Mouse (Mus musculus): ENCODE data around the gene Egln3. TPM values are rescaled to one million over a fixed set of nuclear protein-coding genes. Genes with fewer than 3 reads are reported as not detected.

The Egln3 gene
- total and polyA plus RNA-seq, 3 experiments, result 0.11 TPM; not detected in 2

DNA sequence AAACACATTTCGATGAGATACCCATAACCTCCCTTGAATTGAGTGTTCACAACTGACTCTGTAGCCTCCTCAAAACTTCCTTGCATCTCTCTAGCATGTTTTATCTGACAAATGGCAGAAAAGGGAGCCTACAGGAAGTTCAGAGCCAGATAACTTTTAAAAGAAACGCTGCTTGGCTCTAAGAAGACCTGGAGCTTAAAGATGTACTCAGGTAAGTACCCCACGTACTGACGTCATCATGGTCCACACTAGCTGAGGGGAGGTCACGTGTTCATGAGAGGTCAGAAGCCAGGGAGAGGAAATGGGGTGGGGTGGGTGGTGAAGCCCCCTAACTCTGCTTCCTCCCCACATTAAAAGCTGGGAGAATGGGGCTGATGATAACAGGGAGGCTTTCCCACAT, 13.0 kb upstream of the Egln3 start:
- H3K4me3 ChIP-seq (replicated peaks in 1 of 3; ENCODE audit: low read depth in 2 of 3, low read length in 2 of 3, poor library complexity in 1 of 3), result no peak overlapping the region
- H3K36me3 ChIP-seq (replicated peaks in 1 of 2; ENCODE audit: control insufficient read depth in 1 of 2, insufficient read depth in 1 of 2, low read length in 1 of 2), result no peaks in the 10 kb centered on the region
- H3K4me2 ChIP-seq (ENCODE audit: insufficient read depth, low read depth, poor library complexity, severe bottlenecking), result no peak overlapping the region
- no peaks in the 10 kb centered on the region for H3K79me2 ChIP-seq (replicated peaks; ENCODE audit: control insufficient read depth, extremely low read depth, insufficient read depth, poor library complexity, severe bottlenecking)
- no peak for DNase-seq (ENCODE audit: extremely low read depth)
- dilution Hi-C loops (cut with MboI; ENCODE audit: extremely low pct_ligation_motif_present, extremely low pct_unique_long_range_greater_than_20kb, low sequenced_read_pairs), result no loop called here
- no peak for TF ChIP-seq USF2 (conservative IDR thresholded peaks at IDR 0.05; ENCODE audit: low read depth, low read length)
- TF ChIP-seq ZKSCAN1 (IDR thresholded peaks at IDR 0.05; ENCODE audit: borderline replicate concordance, low read depth, low read length), result no peak
- no peak for TF ChIP-seq PAX5 (IDR thresholded peaks at IDR 0.05; ENCODE audit: low read length)
- TF ChIP-seq IRF4 (IDR thresholded peaks at IDR 0.05; ENCODE audit: low read depth, low read length), result no peak
- TF ChIP-seq RAD21 (IDR thresholded peaks at IDR 0.05; ENCODE audit: low read depth, low read length), result no peak
- TF ChIP-seq JUN (IDR thresholded peaks at IDR 0.05; ENCODE audit: insufficient read depth, low read depth, low read length), result no peak
- TF ChIP-seq POLR2AphosphoS2 (IDR thresholded peaks at IDR 0.05; ENCODE audit: low read depth, low read length), result no peak
- in situ Hi-C loops (cut with MboI; ENCODE audit: low pct_ligation_motif_present, low pct_unique_long_range_greater_than_20kb, low sequenced_read_pairs), result loop anchor here (25.0 kb wide), 2 partner anchors 96 to 271 kb away; no protein-coding TSS in a partner anchor
- no peak overlapping the region for H3K9ac ChIP-seq (ENCODE audit: insufficient read depth, low read depth)
- H3K4me1 ChIP-seq (ENCODE audit: control insufficient read depth in 1 of 2, insufficient read depth in 2 of 2), result no peaks in the 10 kb centered on the region
- H3K9me3 ChIP-seq (replicated peaks; ENCODE audit: low read length), result no peaks in the 10 kb centered on the region
- H3K27ac ChIP-seq (ENCODE audit: insufficient read depth, low read depth), result no peak overlapping the region
- no peaks in the 10 kb centered on the region for H3K27me3 ChIP-seq (replicated peaks)

DNA sequence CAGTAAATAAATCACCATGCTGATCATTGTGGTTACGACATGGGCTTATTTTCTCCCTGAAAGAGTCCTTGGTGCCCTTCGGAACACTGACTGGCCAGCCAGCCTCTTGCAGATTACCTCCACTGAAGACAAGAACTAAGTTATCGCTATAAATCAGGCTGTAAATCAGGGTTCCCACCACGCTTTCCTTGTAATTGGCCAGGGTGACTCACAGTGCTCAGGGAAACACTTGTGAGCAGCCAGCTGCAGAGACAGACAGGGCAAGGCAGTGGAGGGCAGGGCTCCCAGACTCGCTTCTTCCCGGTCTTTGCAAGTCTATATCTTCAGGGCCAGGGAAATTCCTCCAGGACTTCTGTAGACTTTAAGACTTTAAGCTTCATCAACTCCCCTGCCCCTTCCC, 10.8 kb upstream of the Egln3 start:
- Histone ChIP-seq H3K36me3 (replicated peaks in 1 of 2; ENCODE audit: control insufficient read depth in 1 of 2, insufficient read depth in 1 of 2, low read length in 1 of 2) (no peaks in the 10 kb centered on the region), H3K27me3 (replicated peaks) (no peaks in the 10 kb centered on the region), H3K9me3 (replicated peaks; ENCODE audit: low read length) (no peaks in the 10 kb centered on the region), H3K9ac (ENCODE audit: insufficient read depth, low read depth) (no peak overlapping the region), H3K27ac (ENCODE audit: insufficient read depth, low read depth) (no peak overlapping the region), H3K4me3 (replicated peaks in 1 of 3; ENCODE audit: low read depth in 2 of 3, low read length in 2 of 3, poor library complexity in 1 of 3) (no peak overlapping the region), H3K79me2 (replicated peaks; ENCODE audit: control insufficient read depth, extremely low read depth, insufficient read depth, poor library complexity, severe bottlenecking) (no peaks in the 10 kb centered on the region), H3K4me2 (ENCODE audit: insufficient read depth, low read depth, poor library complexity, severe bottlenecking) (no peak overlapping the region), H3K4me1 (ENCODE audit: control insufficient read depth in 1 of 2, insufficient read depth in 2 of 2) (no peaks in the 10 kb centered on the region; a peak in 1 of 4 replicates)
- in situ Hi-C loops (cut with MboI; ENCODE audit: low pct_ligation_motif_present, low pct_unique_long_range_greater_than_20kb, low sequenced_read_pairs) (loop anchor here (25.0 kb wide), 2 partner anchors 98 to 273 kb away; no protein-coding TSS in a partner anchor), dilution Hi-C loops (cut with MboI; ENCODE audit: extremely low pct_ligation_motif_present, extremely low pct_unique_long_range_greater_than_20kb, low sequenced_read_pairs) (no loop called here)
- no peak for DNase-seq (ENCODE audit: extremely low read depth)
- TF ChIP-seq TBP (conservative IDR thresholded peaks at IDR 0.05; ENCODE audit: low read depth, low read length), result no peak
- no peak for TF ChIP-seq PAX5 (IDR thresholded peaks at IDR 0.05; ENCODE audit: low read length)
- no peak for TF ChIP-seq RAD21 (IDR thresholded peaks at IDR 0.05; ENCODE audit: low read depth, low read length)
- TF ChIP-seq UBTF (IDR thresholded peaks at IDR 0.05; ENCODE audit: low read depth, low read length), result no peak
- no peak for TF ChIP-seq HCFC1 (IDR thresholded peaks at IDR 0.05; ENCODE audit: low read depth, low read length)
- TF ChIP-seq ZMIZ1 (IDR thresholded peaks at IDR 0.05; ENCODE audit: low read depth, low read length), result no peak
- no peak for TF ChIP-seq MXI1 (IDR thresholded peaks at IDR 0.05; ENCODE audit: low read depth, low read length)
- no peak for TF ChIP-seq CHD2 (IDR thresholded peaks at IDR 0.05; ENCODE audit: low read length)
- no peak for TF ChIP-seq POLR2AphosphoS2 (IDR thresholded peaks at IDR 0.05; ENCODE audit: low read depth, low read length)
- no peak for TF ChIP-seq CHD1 (IDR thresholded peaks at IDR 0.05; ENCODE audit: low read depth, low read length)
- TF ChIP-seq SMC3 (IDR thresholded peaks at IDR 0.05; ENCODE audit: low read depth, low read length), result no peak
